Mouse (Mus musculus) lung, postnatal 0 days (tissue): ENCODE data around the gene Gm45021. TPM values are rescaled to one million over a fixed set of nuclear protein-coding genes. Genes with fewer than 3 reads are reported as not detected.

ENCODE experiments used
- ATAC-seq: fragments of 200-750 bp; cut with Nextera tagmentation; 2 replicates; pipeline ENCODE4 v1.8.0; 2017; ENCODE audit warnings: moderate library complexity
- DNase-seq: peaks from one replicate; pipeline ENCODE4 v3.0.0-alpha.2; 2016; ENCODE audit warnings: low spot score
- H3K27ac ChIP-seq: fragments of 300-500 bp; sonication (generic); 2 replicates; pipeline ENCODE4 v1.5.1; 2014; ENCODE audit warnings: antibody characterized with exemption, mild to moderate bottlenecking, low read length, mixed read lengths
- H3K27me3 ChIP-seq: fragments of 300-500 bp; sonication (generic); replicated peaks from 2 replicates; pipeline ENCODE4 v1.6.1; 2014; ENCODE audit warnings: low read length, mixed read lengths; ENCODE audit not compliant: insufficient read depth
- H3K36me3 ChIP-seq: fragments of 300-500 bp; sonication (generic); 2 replicates; pipeline ENCODE4 v1.6.1; 2014; ENCODE audit warnings: low read length, mixed read lengths; ENCODE audit not compliant: insufficient read depth
- H3K4me1 ChIP-seq: fragments of 300-500 bp; sonication (generic); 2 replicates; pipeline ENCODE4 v1.6.1; 2014; ENCODE audit warnings: antibody characterized with exemption, low read depth, low read length, mixed read lengths; ENCODE audit not compliant: insufficient read depth
- H3K4me2 ChIP-seq: fragments of 300-500 bp; sonication (generic); replicated peaks from 2 replicates; pipeline ENCODE4 v1.6.1; 2014; ENCODE audit warnings: low read depth, mild to moderate bottlenecking, low read length, moderate library complexity, mixed read lengths
- H3K4me3 ChIP-seq: fragments of 300-500 bp; sonication (generic); 2 replicates; pipeline ENCODE4 v1.5.1; 2014; ENCODE audit warnings: low read depth, low read length
- H3K9ac ChIP-seq: fragments of 300-500 bp; sonication (generic); replicated peaks from 2 replicates; pipeline ENCODE4 v1.6.1; 2014; ENCODE audit warnings: low read depth, mild to moderate bottlenecking
- H3K9me3 ChIP-seq: fragments of 300-500 bp; sonication (generic); 2 replicates; pipeline ENCODE4 v1.6.1; 2016; ENCODE audit warnings: low read length, mixed read lengths
- CTCF ChIP-seq: IDR thresholded peaks from 2 replicates; pipeline ENCODE4 v1.5.1; 2016; ENCODE audit warnings: antibody characterized with exemption, mild to moderate bottlenecking
- EP300 ChIP-seq: IDR thresholded peaks from 2 replicates; pipeline ENCODE4 v1.6.1; 2016; ENCODE audit warnings: antibody characterized with exemption, mild to moderate bottlenecking, control low read depth
- WGBS: fragments of 180-500 bp; shearing (Covaris S2); extraction: QIAGEN DNeasy Blood & Tissue Kit; methylation state at CpG from one replicate; pipeline ENCODE4 v1.1.7; 2014; 5-methylcytosine and 5-hydroxymethylcytosine counted together
- polyA plus RNA-seq: library from polyadenylated mRNA; unstranded; fragments of >200 nt; fragmentation: Nextera tagmentation; extraction: Ambion mirVana; gene quantifications from 2 replicates; pipeline ENCODE4 v1.2.1, GENCODE M21; 2015

The Gm45021 gene
- polyA plus RNA-seq, 1 experiment from 2014 or later, result not detected

DNA sequence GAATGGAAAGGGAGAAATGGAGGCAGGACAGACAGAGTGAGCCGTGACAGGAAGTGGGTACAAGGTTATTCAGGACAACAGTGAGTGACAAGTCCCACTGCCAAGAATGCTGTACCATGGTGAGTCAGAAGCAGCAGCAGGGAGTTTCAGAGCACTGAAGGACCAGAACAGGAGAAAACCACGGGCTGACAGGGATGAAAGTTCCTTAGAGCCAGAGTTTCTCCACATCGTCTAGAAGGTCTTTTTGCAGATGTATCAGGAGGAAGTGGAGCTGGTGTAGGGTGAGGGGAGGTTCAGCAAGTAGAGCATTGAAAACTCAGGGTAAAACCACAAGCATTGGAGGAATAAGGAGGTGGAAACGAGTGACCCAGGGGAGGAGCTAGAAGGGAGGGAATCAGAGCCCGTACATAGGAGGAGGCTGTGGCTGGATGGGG lies 10.2 kb upstream of the Gm45021 start:
- ATAC-seq, result peak; percentile 86
- Histone ChIP-seq H3K9ac (no peak overlapping the region), H3K4me1 (no peaks in the 10 kb centered on the region), H3K4me2 (no peak overlapping the region), H3K4me3 (no peak overlapping the region), H3K27ac (peak overlapping the region; percentile 60; the same call in 1 of the 2 replicates), H3K27me3 (no peaks in the 10 kb centered on the region), H3K9me3 (no peaks in the 10 kb centered on the region), H3K36me3 (no peaks in the 10 kb centered on the region)
- DNase-seq, result peak; percentile 76
- TF ChIP-seq EP300 (0 out of 2 replicates have a peak, but pooled peaks have one; percentile 16), CTCF (no peak)
- 12% methylated on average over 5 of the region's 5 CpGs for WGBS

GRCm38 (mm10) chr6:48581257-48581656 lies 8.2 kb upstream of the Gm45021 start:
- 34% methylated on average over 3 of the region's 3 CpGs for WGBS
- no peak for DNase-seq
- Histone ChIP-seq H3K4me3 (no peak overlapping the region), H3K4me2 (no peak overlapping the region), H3K27ac (no peak overlapping the region), H3K27me3 (no peaks in the 10 kb centered on the region), H3K9me3 (no peaks in the 10 kb centered on the region), H3K9ac (no peak overlapping the region), H3K36me3 (no peaks in the 10 kb centered on the region), H3K4me1 (no peaks in the 10 kb centered on the region)
- TF ChIP-seq CTCF, result no peak
- TF ChIP-seq EP300, result no peak
- no peak for ATAC-seq

GRCm38 (mm10) chr6:48582037-48582436 lies 7.4 kb upstream of the Gm45021 start:
- Histone ChIP-seq H3K4me2 (no peak overlapping the region), H3K4me3 (no peak overlapping the region), H3K9ac (no peak overlapping the region), H3K36me3 (no peaks in the 10 kb centered on the region), H3K9me3 (no peaks in the 10 kb centered on the region), H3K27me3 (no peaks in the 10 kb centered on the region), H3K4me1 (no peaks in the 10 kb centered on the region), H3K27ac (no peak overlapping the region)
- WGBS, result 71% methylated on average over 3 of the region's 3 CpGs
- 0 out of 2 replicates have a peak, but pooled peaks have one; percentile 11 for ATAC-seq
- no peak for TF ChIP-seq EP300
- TF ChIP-seq CTCF, result peak; percentile 84
- peak; percentile 65 for DNase-seq

DNA sequence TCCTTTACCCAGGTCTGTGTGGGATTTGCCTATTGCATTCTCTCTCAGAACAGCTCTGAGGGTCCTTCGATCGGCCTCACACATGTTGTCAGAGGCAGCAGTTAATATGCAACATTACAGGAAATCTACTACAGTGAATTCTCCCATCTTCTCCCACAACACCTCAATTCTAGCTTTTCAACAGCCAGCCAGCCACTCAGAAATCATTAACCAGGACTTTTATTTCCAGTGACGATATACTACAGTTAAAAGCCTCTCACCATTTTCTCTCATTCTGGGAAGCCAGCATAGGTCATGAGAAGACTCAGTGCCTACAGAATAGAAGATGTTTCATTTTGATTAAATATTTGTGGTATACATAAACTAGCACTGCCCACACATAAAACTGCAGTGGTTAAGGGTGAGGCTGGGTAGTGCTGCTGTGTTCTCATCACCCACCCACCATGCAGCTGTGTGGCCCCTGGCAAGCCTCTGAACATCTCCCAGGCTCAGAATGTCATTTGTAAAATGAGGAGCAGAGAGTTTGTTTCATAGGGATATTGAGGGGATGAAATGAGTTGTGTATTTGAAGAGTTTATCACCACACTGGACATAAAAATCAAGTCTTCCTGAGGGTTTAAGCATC lies 1.9 kb downstream of the Gm45021 start:
- ATAC-seq, result no peak
- WGBS, result 86% methylated on average over 3 of the region's 3 CpGs

DNA sequence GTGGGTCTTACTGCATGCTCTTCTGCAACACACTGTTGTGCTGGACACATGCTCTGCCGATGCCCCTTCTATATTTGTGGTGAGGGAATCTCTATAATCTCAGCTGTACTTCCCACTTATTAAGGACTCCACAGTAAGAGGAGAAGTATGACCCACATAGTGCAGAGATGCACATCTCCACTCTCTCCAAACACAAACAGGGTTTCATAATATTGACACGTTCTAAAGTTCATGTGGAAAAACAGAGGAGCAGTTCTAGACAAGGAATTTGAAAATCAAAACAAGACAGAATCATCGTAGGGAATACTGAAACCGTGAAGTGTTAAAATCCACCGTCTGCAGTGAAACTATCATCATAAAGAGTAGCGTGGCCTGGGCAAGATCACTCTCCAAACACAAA lies 2.5 kb downstream of the Gm45021 start:
- WGBS, result 78% methylated on average over 6 of the region's 6 CpGs
- H3K9ac ChIP-seq, result no peak overlapping the region
- H3K4me2 ChIP-seq, result no peak overlapping the region
- no peak for DNase-seq
- H3K9me3 ChIP-seq, result peaks cover 6% of the 10 kb centered on the region
- H3K36me3 ChIP-seq, result peaks cover 11% of the 10 kb centered on the region; the same call in 1 of the 2 replicates
- TF ChIP-seq CTCF (no peak), EP300 (no peak)
- H3K27me3 ChIP-seq, result no peaks in the 10 kb centered on the region
- H3K4me3 ChIP-seq, result no peak overlapping the region
- H3K4me1 ChIP-seq, result peaks cover 14% of the 10 kb centered on the region
- no peak overlapping the region for H3K27ac ChIP-seq
- ATAC-seq, result no peak

More for the DNA sequence above, 1.9 kb downstream of the Gm45021 start:
- peaks cover 14% of the 10 kb centered on the region for H3K4me1 ChIP-seq
- no peak overlapping the region for H3K4me2 ChIP-seq
- no peaks in the 10 kb centered on the region for H3K27me3 ChIP-seq
- TF ChIP-seq EP300, result no peak
- TF ChIP-seq CTCF, result no peak
- peaks cover 6% of the 10 kb centered on the region; the same call in 1 of the 2 replicates for H3K36me3 ChIP-seq
- H3K9ac ChIP-seq, result no peak overlapping the region
- DNase-seq, result no peak
- no peak overlapping the region for H3K27ac ChIP-seq
- H3K4me3 ChIP-seq, result no peak overlapping the region
- H3K9me3 ChIP-seq, result peaks cover under 1% of the 10 kb centered on the region; the same call in 1 of the 2 replicates

DNA sequence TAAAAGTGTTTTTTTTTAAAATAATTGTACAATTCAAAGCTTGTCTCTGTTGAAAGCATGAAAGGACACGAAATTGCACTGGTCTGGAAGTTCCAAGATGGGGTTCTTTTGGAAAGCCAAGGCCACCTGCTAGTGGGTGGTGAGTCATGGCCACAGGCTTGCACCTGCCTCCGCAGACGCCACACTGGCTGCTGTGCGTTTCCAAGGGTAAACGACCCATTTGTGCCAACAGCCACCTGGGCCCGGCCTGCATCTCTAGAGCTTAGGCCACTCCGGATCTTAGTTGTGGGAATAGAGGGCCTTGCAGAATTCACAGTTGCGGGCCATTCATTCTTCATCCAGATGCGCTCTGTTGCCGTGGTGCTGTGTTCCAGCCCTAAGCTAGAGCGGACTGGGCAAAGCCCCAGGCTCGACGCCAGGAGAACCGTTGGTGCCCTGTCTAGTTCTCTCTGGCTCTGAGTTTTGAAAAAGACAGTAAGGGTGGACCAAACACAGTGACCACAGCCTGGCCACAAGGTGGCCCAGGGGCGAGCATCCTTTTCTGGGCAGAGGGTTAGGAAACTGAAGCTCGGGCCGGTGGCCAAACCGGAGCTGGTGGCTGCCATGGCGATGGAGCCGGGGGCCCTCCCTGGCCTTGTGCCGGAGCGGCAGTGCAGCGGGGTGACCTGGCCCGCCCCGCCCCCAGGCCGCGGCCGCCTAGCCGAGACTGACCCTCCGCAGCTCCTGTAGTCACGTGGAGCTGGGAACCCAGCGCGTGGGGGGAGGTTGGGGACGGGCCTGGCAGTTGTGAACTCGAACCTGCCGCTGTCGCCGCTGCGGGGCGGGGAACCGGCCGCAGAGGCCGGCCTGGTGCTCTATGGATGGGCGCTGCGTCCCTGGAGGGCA lies 4.0 kb downstream of the Gm45021 start, which contains the start of the genes Repin1 and Gm44965:
Gene Repin1 (plus strand): TSS at position 726 of the 885 bp plus-strand sequence.
Gene Gm44965 (plus strand): TSS at position 784 of the 885 bp plus-strand sequence.
- DNase-seq (peak; percentile 89), ATAC-seq (peak; percentile 96)
- H3K9ac ChIP-seq, result peak within 1 kb of the TSS; percentile 66
- TF ChIP-seq EP300 (no peak), CTCF (peak; percentile 63)
- peak within 1 kb of the TSS; percentile 85 for H3K27ac ChIP-seq
- peaks cover 22% of the 10 kb centered on the region; the same call in 1 of the 2 replicates for H3K36me3 ChIP-seq
- H3K27me3 ChIP-seq, result no peaks in the 10 kb centered on the region
- H3K4me1 ChIP-seq, result peaks cover 14% of the 10 kb centered on the region
- WGBS, result 10% methylated on average over 38 of the region's 45 CpGs
- peak within 1 kb of the TSS; percentile 77 for H3K4me3 ChIP-seq
- peaks cover 10% of the 10 kb centered on the region for H3K9me3 ChIP-seq
- peak within 1 kb of the TSS; percentile 92 for H3K4me2 ChIP-seq
